9 mouse cellular contexts compared by ENCODE assay signal in the genomic region with DNA sequence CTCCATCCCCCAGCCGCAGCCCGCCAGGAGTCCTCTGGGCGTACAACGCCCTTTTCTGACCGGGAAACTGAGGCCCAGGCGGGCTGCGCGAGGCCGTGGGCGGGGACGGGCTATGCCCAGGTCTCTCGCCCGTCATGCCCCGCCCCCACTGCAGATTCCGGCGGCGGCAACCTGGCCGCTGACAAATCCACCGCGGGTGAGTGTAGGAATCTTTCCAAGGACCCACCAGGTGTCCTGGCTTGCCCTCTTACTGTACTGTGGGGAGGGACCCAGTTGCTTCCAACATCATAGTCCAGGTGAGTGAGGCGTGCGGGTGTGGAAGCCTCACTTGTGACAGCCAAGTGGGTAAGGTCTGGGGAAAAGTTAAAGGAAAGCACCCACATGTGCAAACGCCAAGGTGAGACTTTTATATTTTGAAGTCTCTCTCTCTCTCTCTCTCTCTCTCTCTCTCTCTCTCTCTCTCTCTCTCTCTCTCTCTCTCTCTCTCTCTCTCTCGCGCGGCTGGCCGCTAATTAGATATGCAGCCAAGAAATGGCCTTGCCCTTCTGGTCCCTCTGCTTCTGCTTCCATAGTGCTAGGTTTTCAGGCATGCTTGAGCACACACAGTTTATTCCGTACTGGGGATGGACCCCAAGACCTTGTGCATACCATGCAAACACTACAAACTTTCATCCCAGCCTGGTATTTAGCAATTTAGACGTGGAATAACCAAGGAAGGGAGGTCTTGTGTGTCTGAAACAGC. TPM values are rescaled to one million over a fixed set of nuclear protein-coding genes. Genes with fewer than 3 reads are reported as not detected.
DNase-seq lines count a peak whose midpoint lies in the region; ATAC-seq and TF ChIP-seq lines count a peak whose summit lies in the region.
"Had no signal": no experiment of that assay in that cellular context is flagged by ENCODE, and none has a peak within 500 bp of the region (broad histone marks: within the 10 kb centered on the region; RNA-seq: fewer than 3 reads in every experiment).

No protein-coding gene starts in this region.

- dilution Hi-C loops in CH12.LX (cut with MboI; ENCODE audit: extremely low pct_ligation_motif_present, extremely low pct_unique_long_range_greater_than_20kb, low sequenced_read_pairs): no loop called here

- no peaks in the 10 kb centered on the region for H3K27me3 ChIP-seq in CH12.LX (replicated peaks)
- no peaks in the 10 kb centered on the region for H3K27me3 ChIP-seq in embryonic facial prominence, embryonic 11.5 days (ENCODE audit: control insufficient read depth, insufficient read depth, low read length)
- H3K27me3 ChIP-seq in heart, embryonic 14.5 days (ENCODE audit: control insufficient read depth, insufficient read depth, low read length): no peaks in the 10 kb centered on the region
- H3K27me3 ChIP-seq in kidney, postnatal 0 days (ENCODE audit: insufficient read depth, low read length): no peaks in the 10 kb centered on the region
- H3K27me3 ChIP-seq in lung, embryonic 16.5 days (ENCODE audit: control insufficient read depth, insufficient read depth, low read depth, low read length): no peaks in the 10 kb centered on the region

- in situ Hi-C loops in CH12.LX (cut with MboI; ENCODE audit: low pct_ligation_motif_present, low pct_unique_long_range_greater_than_20kb, low sequenced_read_pairs): no loop called here

- H3K36me3 ChIP-seq in CH12.LX (replicated peaks in 1 of 2; ENCODE audit: control insufficient read depth in 1 of 2, insufficient read depth in 1 of 2, low read length in 1 of 2): peaks cover 23 to 29% of the 10 kb centered on the region in 2 experiments
- peaks cover 2% of the 10 kb centered on the region for H3K36me3 ChIP-seq in embryonic facial prominence, embryonic 11.5 days (replicated peaks; ENCODE audit: control insufficient read depth, insufficient read depth, low read depth, low read length)
- H3K36me3 ChIP-seq in heart, embryonic 14.5 days (ENCODE audit: control insufficient read depth, insufficient read depth, low read length): peaks cover 27% of the 10 kb centered on the region
- peaks cover 11% of the 10 kb centered on the region for H3K36me3 ChIP-seq in kidney, postnatal 0 days (ENCODE audit: insufficient read depth, low read length)
- H3K36me3 ChIP-seq in lung, embryonic 16.5 days (ENCODE audit: control insufficient read depth, insufficient read depth, low read length): peaks cover 21% of the 10 kb centered on the region

- H3K79me2 ChIP-seq in CH12.LX (replicated peaks; ENCODE audit: control insufficient read depth, extremely low read depth, insufficient read depth, poor library complexity, severe bottlenecking): peaks cover 5% of the 10 kb centered on the region; the same call in 1 of the 2 replicates

- peak overlapping the region; percentile 94 for H3K9ac ChIP-seq in CH12.LX (ENCODE audit: insufficient read depth, low read depth)
- peak overlapping the region; percentile 90 for H3K9ac ChIP-seq in embryonic facial prominence, embryonic 11.5 days (replicated peaks; ENCODE audit: low read length)
- H3K9ac ChIP-seq in heart, embryonic 14.5 days (ENCODE audit: low read length): peak overlapping the region; percentile 97
- H3K9ac ChIP-seq in kidney, postnatal 0 days (ENCODE audit: low read depth, low read length): peak overlapping the region; percentile 88
- H3K9ac ChIP-seq in lung, embryonic 16.5 days (ENCODE audit: low read length): peak overlapping the region; percentile 95

- DNase-seq in CH12.LX (ENCODE audit: extremely low read depth): peak; percentile 43
- DNase-seq in adrenal gland, adult 8-10 months: peak; percentile 42
- DNase-seq in embryonic facial prominence, embryonic 11.5 days (ENCODE audit: low spot score): peak; percentile 52
- DNase-seq in kidney, postnatal 0 days (ENCODE audit: low spot score): peak; percentile 29
- DNase-seq in ovary, postnatal 36 days (ENCODE audit: low spot score): peak; percentile 65
- peak; percentile 67 for DNase-seq in urinary bladder, postnatal 25 days (ENCODE audit: low spot score)

- TF ChIP-seq POLR2A in CH12.LX (IDR thresholded peaks at IDR 0.05; ENCODE audit: low read depth, low read length): no peak

- H3K4me2 ChIP-seq in CH12.LX (ENCODE audit: insufficient read depth, low read depth, poor library complexity, severe bottlenecking): peak overlapping the region; percentile 90
- peak overlapping the region; percentile 87 for H3K4me2 ChIP-seq in embryonic facial prominence, embryonic 11.5 days (ENCODE audit: low read depth, low read length)
- peak overlapping the region; percentile 94 for H3K4me2 ChIP-seq in heart, embryonic 14.5 days (ENCODE audit: low read length)
- peak overlapping the region; percentile 99 for H3K4me2 ChIP-seq in kidney, postnatal 0 days (ENCODE audit: low read length)
- peak overlapping the region; percentile 63 for H3K4me2 ChIP-seq in lung, embryonic 16.5 days (ENCODE audit: low read depth, low read length)

- peak overlapping the region; percentile 93 to 97 (median 94) for H3K4me3 ChIP-seq in CH12.LX (replicated peaks in 1 of 3; ENCODE audit: low read depth in 2 of 3, low read length in 2 of 3, poor library complexity in 1 of 3)
- peak overlapping the region; percentile 73 for H3K4me3 ChIP-seq in embryonic facial prominence, embryonic 11.5 days (ENCODE audit: low read depth, low read length)
- peak overlapping the region; percentile 92 to 95 for H3K4me3 ChIP-seq in heart, embryonic 14.5 days (ENCODE audit: control insufficient read depth in 1 of 2, insufficient read depth in 1 of 2, low read depth in 1 of 2, low read length in 2 of 2)
- H3K4me3 ChIP-seq in kidney, postnatal 0 days (replicated peaks; ENCODE audit: low read depth, low read length): peak overlapping the region; percentile 92
- peak overlapping the region; percentile 84 for H3K4me3 ChIP-seq in lung, embryonic 16.5 days (ENCODE audit: low read length)

- peak overlapping the region; percentile 69 for H3K27ac ChIP-seq in CH12.LX (ENCODE audit: insufficient read depth, low read depth)
- peak overlapping the region; percentile 69 for H3K27ac ChIP-seq in embryonic facial prominence, embryonic 11.5 days (replicated peaks; ENCODE audit: low read depth, low read length)
- peak overlapping the region; percentile 86 to 87 for H3K27ac ChIP-seq in heart, embryonic 14.5 days (replicated peaks in 1 of 2; ENCODE audit: control insufficient read depth in 1 of 2, insufficient read depth in 1 of 2, low read depth in 2 of 2, low read length in 2 of 2)
- H3K27ac ChIP-seq in kidney, postnatal 0 days: peak overlapping the region; percentile 87
- peak overlapping the region; percentile 87 for H3K27ac ChIP-seq in lung, embryonic 16.5 days (ENCODE audit: low read length)

- H3K4me1 ChIP-seq in CH12.LX (ENCODE audit: control insufficient read depth in 1 of 2, insufficient read depth in 2 of 2): peaks cover 0 to 30% of the 10 kb centered on the region in 2 experiments; a peak in 2 of 4 replicates
- no peaks in the 10 kb centered on the region; the same call in 1 of the 2 replicates for H3K4me1 ChIP-seq in embryonic facial prominence, embryonic 11.5 days (ENCODE audit: control insufficient read depth, insufficient read depth, low read length)
- peaks cover 5 to 16% of the 10 kb centered on the region in 2 experiments for H3K4me1 ChIP-seq in heart, embryonic 14.5 days (ENCODE audit: control insufficient read depth in 2 of 2, insufficient read depth in 2 of 2, low read length in 2 of 2)
- H3K4me1 ChIP-seq in kidney, postnatal 0 days (replicated peaks; ENCODE audit: insufficient read depth, low read length): peaks cover 13% of the 10 kb centered on the region
- H3K4me1 ChIP-seq in lung, embryonic 16.5 days (replicated peaks; ENCODE audit: control insufficient read depth, insufficient read depth, low read length): peaks cover 13% of the 10 kb centered on the region

- no peaks in the 10 kb centered on the region for H3K9me3 ChIP-seq in CH12.LX (replicated peaks; ENCODE audit: low read length)
- H3K9me3 ChIP-seq in embryonic facial prominence, embryonic 11.5 days (replicated peaks; ENCODE audit: control insufficient read depth, low read length): no peaks in the 10 kb centered on the region
- H3K9me3 ChIP-seq in heart, embryonic 14.5 days (ENCODE audit: control insufficient read depth, low read length): no peaks in the 10 kb centered on the region
- no peaks in the 10 kb centered on the region for H3K9me3 ChIP-seq in kidney, postnatal 0 days (replicated peaks; ENCODE audit: low read length)
- no peaks in the 10 kb centered on the region for H3K9me3 ChIP-seq in lung, embryonic 16.5 days (ENCODE audit: control insufficient read depth, low read length)

- TF ChIP-seq CTCF in CH12.LX (conservative IDR thresholded peaks at IDR 0.05 in 1 of 2, IDR thresholded peaks at IDR 0.05 in 1 of 2; ENCODE audit: low read depth in 2 of 2, low read length in 2 of 2): no peak
- TF ChIP-seq CTCF in kidney, postnatal 0 days (IDR thresholded peaks at IDR 0.05; ENCODE audit: low read depth): no peak

- ATAC-seq in embryonic facial prominence, embryonic 11.5 days (replicated peaks; ENCODE audit: insufficient number of reproducible peaks, low FRiP score, low TSS enrichment, low read depth): peak; percentile 46
- ATAC-seq in heart, embryonic 14.5 days (ENCODE audit: insufficient number of reproducible peaks, insufficient read depth, low FRiP score, low read depth): peak; percentile 42
- peak; percentile 59 for ATAC-seq in kidney, postnatal 0 days (replicated peaks; ENCODE audit: low FRiP score, low read depth)
- peak; percentile 67 for ATAC-seq in lung, embryonic 16.5 days (ENCODE audit: low read depth)

- no peak for TF ChIP-seq RAD21 in CH12.LX (IDR thresholded peaks at IDR 0.05; ENCODE audit: low read depth, low read length)

- WGBS in embryonic facial prominence, embryonic 11.5 days: under 1% methylated on average over 29 of the region's 29 CpGs
- WGBS in heart, embryonic 14.5 days: under 1% methylated on average over 28 of the region's 29 CpGs
- WGBS in kidney, postnatal 0 days: under 1% methylated on average over 29 of the region's 29 CpGs
- under 1% methylated on average over 27 of the region's 29 CpGs for WGBS in lung, embryonic 16.5 days

- no peak for TF ChIP-seq EP300 in CH12.LX (IDR thresholded peaks at IDR 0.05; ENCODE audit: low read length)

RNA-seq across cellular contexts. Expression of gene Zfp324, which starts 0.6 kb away (rescaled TPM):
- total RNA-seq in CH12.LX (2012; rRNA removed) (6.4 and 8.7 TPM in 2 replicates), CH12.LX (2014; rRNA removed) (6.3 and 7.3 TPM in 2 replicates)
- polyA plus RNA-seq in CH12.LX (2012; ENCODE audit: insufficient read length, low read depth): 3.8 and 4.2 TPM in 2 replicates
- 10 to 100 TPM; 11.9 to 15.8 (median 13.8) TPM for total RNA-seq in adrenal gland, adult 8-10 months (2022)
- polyA plus RNA-seq in embryonic facial prominence, embryonic 11.5 days (2014; fragmentation: Nextera tagmentation; extraction: Ambion mirVana): 7.9 and 8.9 TPM in 2 replicates
- 6.1 and 6.3 TPM in 2 replicates for polyA plus RNA-seq in heart, embryonic 14.5 days (2014; fragmentation: Nextera tagmentation; extraction: Ambion mirVana)
- 7.7 and 8.0 TPM in 2 replicates for polyA plus RNA-seq in kidney, postnatal 0 days (2015; fragmentation: Nextera tagmentation; extraction: Ambion mirVana)
- 9.7 and 10.6 TPM in 2 replicates for polyA plus RNA-seq in lung, embryonic 16.5 days (2015; fragmentation: Nextera tagmentation; extraction: Ambion mirVana)

RNA-seq across cellular contexts. Expression of gene Zfp446, which starts 11.4 kb away (rescaled TPM):
- total RNA-seq in CH12.LX (2012; rRNA removed) (7.5 and 7.8 TPM in 2 replicates), CH12.LX (2014; rRNA removed) (11.9 and 12.8 TPM in 2 replicates)
- 12.5 and 12.9 TPM in 2 replicates for polyA plus RNA-seq in CH12.LX (2012; ENCODE audit: insufficient read length, low read depth)
- 10 to 100 TPM in 2 of 4 experiments, 1 to 10 TPM in 2; 6.9 to 12.6 (median 10.1) TPM for total RNA-seq in adrenal gland, adult 8-10 months (2022)
- 5.9 and 6.6 TPM in 2 replicates for polyA plus RNA-seq in embryonic facial prominence, embryonic 11.5 days (2014; fragmentation: Nextera tagmentation; extraction: Ambion mirVana)
- polyA plus RNA-seq in heart, embryonic 14.5 days (2014; fragmentation: Nextera tagmentation; extraction: Ambion mirVana): 4.4 and 5.2 TPM in 2 replicates
- polyA plus RNA-seq in kidney, postnatal 0 days (2015; fragmentation: Nextera tagmentation; extraction: Ambion mirVana): 6.7 and 7.1 TPM in 2 replicates
- 10.4 and 12.0 TPM in 2 replicates for polyA plus RNA-seq in lung, embryonic 16.5 days (2015; fragmentation: Nextera tagmentation; extraction: Ambion mirVana)

RNA-seq across cellular contexts. Expression of gene Slc27a5, which starts 31.7 kb away (rescaled TPM):
- total RNA-seq in CH12.LX (2012; rRNA removed) (0.04 TPM in 1 of 2 replicates, not detected in the other), CH12.LX (2014; rRNA removed) (not detected in 2 replicates)
- not detected in 2 replicates for polyA plus RNA-seq in CH12.LX (2012; ENCODE audit: insufficient read length, low read depth)
- under 1 TPM in 2 of 4 experiments, not detected in 2; 0.18 to 0.32 TPM for total RNA-seq in adrenal gland, adult 8-10 months (2022)
- polyA plus RNA-seq in embryonic facial prominence, embryonic 11.5 days (2014; fragmentation: Nextera tagmentation; extraction: Ambion mirVana): not detected in 2 replicates
- polyA plus RNA-seq in heart, embryonic 14.5 days (2014; fragmentation: Nextera tagmentation; extraction: Ambion mirVana): 0.08 TPM in 1 of 2 replicates, not detected in the other
- 0.07 and 0.11 TPM in 2 replicates for polyA plus RNA-seq in kidney, postnatal 0 days (2015; fragmentation: Nextera tagmentation; extraction: Ambion mirVana)
- polyA plus RNA-seq in lung, embryonic 16.5 days (2015; fragmentation: Nextera tagmentation; extraction: Ambion mirVana): 0.57 TPM in 1 of 2 replicates, not detected in the other
- total RNA-seq: heart, postnatal 36 days had no signal

RNA-seq across cellular contexts. Expression of gene Trim28, which starts 32.6 kb away (rescaled TPM):
- total RNA-seq in CH12.LX (2012; rRNA removed) (500 and 583 TPM in 2 replicates), CH12.LX (2014; rRNA removed) (495 and 516 TPM in 2 replicates)
- 728 and 891 TPM in 2 replicates for polyA plus RNA-seq in CH12.LX (2012; ENCODE audit: insufficient read length, low read depth)
- total RNA-seq in adrenal gland, adult 8-10 months (2022): 100 to 1,000 TPM; 223 to 300 (median 260) TPM
- polyA plus RNA-seq in embryonic facial prominence, embryonic 11.5 days (2014; fragmentation: Nextera tagmentation; extraction: Ambion mirVana): 525 and 526 TPM in 2 replicates
- 210 and 224 TPM in 2 replicates for polyA plus RNA-seq in heart, embryonic 14.5 days (2014; fragmentation: Nextera tagmentation; extraction: Ambion mirVana)
- polyA plus RNA-seq in kidney, postnatal 0 days (2015; fragmentation: Nextera tagmentation; extraction: Ambion mirVana): 195 and 197 TPM in 2 replicates
- 190 and 195 TPM in 2 replicates for polyA plus RNA-seq in lung, embryonic 16.5 days (2015; fragmentation: Nextera tagmentation; extraction: Ambion mirVana)

RNA-seq across cellular contexts. Expression of gene Rnf225, which starts 39.1 kb away (rescaled TPM):
- total RNA-seq in CH12.LX (2012; rRNA removed): 1.1 and 1.3 TPM in 2 replicates
- 0.89 and 0.90 TPM in 2 replicates for total RNA-seq in CH12.LX (2014; rRNA removed)
- polyA plus RNA-seq in CH12.LX (2012; ENCODE audit: insufficient read length, low read depth): 3.4 and 4.0 TPM in 2 replicates
- total RNA-seq in adrenal gland, adult 8-10 months (2022): under 1 TPM; 0.20 to 0.38 (median 0.34) TPM
- 0.56 and 0.69 TPM in 2 replicates for polyA plus RNA-seq in embryonic facial prominence, embryonic 11.5 days (2014; fragmentation: Nextera tagmentation; extraction: Ambion mirVana)
- polyA plus RNA-seq in heart, embryonic 14.5 days (2014; fragmentation: Nextera tagmentation; extraction: Ambion mirVana): 0.30 and 0.45 TPM in 2 replicates
- 0.29 and 0.32 TPM in 2 replicates for polyA plus RNA-seq in kidney, postnatal 0 days (2015; fragmentation: Nextera tagmentation; extraction: Ambion mirVana)
- 1.4 and 1.8 TPM in 2 replicates for polyA plus RNA-seq in lung, embryonic 16.5 days (2015; fragmentation: Nextera tagmentation; extraction: Ambion mirVana)

Comparison
In these comparisons a context has a peak if more than half of its experiments do, and no peak if none do; other contexts are left out.
1. Peak in every context shown above with its lines: DNase-seq, ATAC-seq, H3K4me3 ChIP-seq and H3K27ac ChIP-seq.